ENCODE assay signal across 8 mouse cellular contexts in the genomic region with DNA sequence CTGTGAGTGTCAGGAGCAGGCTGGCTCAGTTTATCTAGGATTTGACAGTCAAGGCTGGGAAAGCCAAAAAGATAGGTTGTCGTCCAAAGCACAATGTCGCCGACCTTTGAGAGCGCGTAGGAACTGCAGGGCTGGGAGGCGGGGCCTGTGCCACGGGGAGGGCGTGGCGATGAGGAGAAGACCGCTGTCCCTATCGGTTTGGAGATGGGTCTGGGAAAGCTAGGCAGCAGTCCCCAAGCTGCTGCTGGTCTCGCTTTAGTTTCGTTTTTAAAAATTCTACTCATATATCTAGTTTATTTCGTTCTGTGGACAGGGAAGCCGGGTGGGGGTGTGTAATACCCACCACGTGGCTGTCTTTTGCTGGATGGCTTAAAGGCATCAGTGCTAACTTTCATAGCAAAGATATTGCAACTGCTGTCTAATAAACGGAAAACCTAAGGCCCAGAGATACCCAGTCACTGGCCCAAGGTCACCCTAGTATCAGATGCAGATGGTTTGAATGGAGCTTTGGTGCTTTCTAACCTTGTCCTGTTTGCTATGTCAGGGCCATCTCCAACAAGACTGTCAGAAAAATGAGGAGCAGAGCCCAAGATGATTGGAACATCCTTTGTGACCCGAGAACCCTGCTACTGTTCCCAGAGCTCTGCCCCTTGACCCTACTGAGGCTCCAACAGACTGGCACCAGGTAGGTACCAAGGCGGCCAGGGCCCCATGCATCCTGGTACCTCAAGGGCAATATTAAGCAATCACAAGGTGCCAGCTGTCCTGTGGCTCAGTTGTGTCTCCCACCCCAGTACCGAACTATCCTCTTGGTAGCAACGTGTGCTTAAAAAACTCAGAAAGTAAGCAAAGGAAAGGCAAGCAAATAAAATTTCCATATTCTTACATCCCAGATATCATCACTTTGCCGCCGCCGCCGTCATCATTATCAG. TPM values are rescaled to one million over a fixed set of nuclear protein-coding genes. Genes with fewer than 3 reads are reported as not detected.
DNase-seq lines count a peak whose midpoint lies in the region; ATAC-seq lines count a peak whose summit lies in the region.

No protein-coding gene starts in this region.

- peak; percentile 85 for DNase-seq in gastrocnemius, postnatal 14 days
- DNase-seq in induced T-regulatory cell, adult 2 months (ENCODE audit: low read depth) = peak; percentile 88
- peak; percentile 55 to 63 for DNase-seq in left cerebral cortex, postnatal 25 days (ENCODE audit: low spot score in 2 of 2)
- peak; percentile 61 for DNase-seq in right cerebral cortex, postnatal 14 days
- DNase-seq in urinary bladder, postnatal 25 days (ENCODE audit: low spot score) = peak; percentile 75

- intact Hi-C loops in gastrocnemius, postnatal 14 days (cut with DNase I; ENCODE audit: low total_unique reads) = loop anchor here (2.0 to 5.0 kb wide), 2 partner anchors 92 to 228 kb away; no protein-coding TSS in a partner anchor
- intact Hi-C loops in left cerebral cortex, postnatal 25 days (cut with DNase I) = loop anchor here (5.0 kb wide), 2 partner anchors 208 to 423 kb away; no protein-coding TSS in a partner anchor

- ATAC-seq in activated CD4-positive, CD25-positive, alpha-beta regulatory T cell, adult 4 months = peak; percentile 79
- ATAC-seq in common myeloid progenitor, adult 5-6 weeks (replicated peaks; ENCODE audit: low read depth, poor library complexity, severe bottlenecking) = peak; percentile 89
- peak; percentile 88 for ATAC-seq in megakaryocyte-erythroid progenitor cell, adult 5-6 weeks (replicated peaks; ENCODE audit: low FRiP score, low TSS enrichment, poor library complexity, severe bottlenecking)

RNA-seq across cellular contexts. Expression of gene Kifc5b, which starts 31.6 kb away (rescaled TPM):
- polyA plus RNA-seq in activated CD4-positive, CD25-positive, alpha-beta regulatory T cell, adult 4 months (2017; shearing (Covaris generic)) = 1 to 10 TPM; 2.0 to 4.5 TPM
- 11.9 and 16.7 TPM in 2 replicates for total RNA-seq in common myeloid progenitor, adult 5-6 weeks (2017)
- 1 to 10 TPM in 1 of 2 experiments, under 1 TPM in 1; 1.00 to 1.0 TPM for total RNA-seq in gastrocnemius, postnatal 14 days (2021)
- total RNA-seq in left cerebral cortex, postnatal 25 days (2021) = 1 to 10 TPM; 3.1 to 3.9 TPM
- 15.6 and 19.6 TPM in 2 replicates for total RNA-seq in megakaryocyte-erythroid progenitor cell, adult 5-6 weeks (2014; fragmentation: Nextera tagmentation)
- 9.1 and 9.7 TPM in 2 replicates for total RNA-seq in megakaryocyte-erythroid progenitor cell, adult 5-6 weeks (2017)

RNA-seq across cellular contexts. Expression of gene Nkx2-5, which starts 40.5 kb away (rescaled TPM):
- not detected for polyA plus RNA-seq in activated CD4-positive, CD25-positive, alpha-beta regulatory T cell, adult 4 months (2017; shearing (Covaris generic))
- total RNA-seq in common myeloid progenitor, adult 5-6 weeks (2017) = not detected in 2 replicates
- total RNA-seq in gastrocnemius, postnatal 14 days (2021) = not detected
- not detected for total RNA-seq in left cerebral cortex, postnatal 25 days (2021)
- not detected in 2 replicates for total RNA-seq in megakaryocyte-erythroid progenitor cell, adult 5-6 weeks (2014; fragmentation: Nextera tagmentation)
- total RNA-seq in megakaryocyte-erythroid progenitor cell, adult 5-6 weeks (2017) = not detected in 2 replicates

RNA-seq across cellular contexts. Expression of gene Phf1, which starts 47.6 kb away (rescaled TPM):
- polyA plus RNA-seq in activated CD4-positive, CD25-positive, alpha-beta regulatory T cell, adult 4 months (2017; shearing (Covaris generic)) = 10 to 100 TPM; 10.4 to 13.5 TPM
- total RNA-seq in common myeloid progenitor, adult 5-6 weeks (2017) = 3.2 and 3.3 TPM in 2 replicates
- 1 to 10 TPM; 4.1 TPM for total RNA-seq in gastrocnemius, postnatal 14 days (2021)
- total RNA-seq in left cerebral cortex, postnatal 25 days (2021) = 10 to 100 TPM; 24.8 to 25.0 TPM
- 8.2 and 11.6 TPM in 2 replicates for total RNA-seq in megakaryocyte-erythroid progenitor cell, adult 5-6 weeks (2014; fragmentation: Nextera tagmentation)
- 2.2 and 2.8 TPM in 2 replicates for total RNA-seq in megakaryocyte-erythroid progenitor cell, adult 5-6 weeks (2017)

RNA-seq across cellular contexts. Expression of gene Cuta, which starts 54.1 kb away (rescaled TPM):
- polyA plus RNA-seq in activated CD4-positive, CD25-positive, alpha-beta regulatory T cell, adult 4 months (2017; shearing (Covaris generic)) = 100 to 1,000 TPM; 147 to 198 TPM
- total RNA-seq in common myeloid progenitor, adult 5-6 weeks (2017) = 58.4 and 70.4 TPM in 2 replicates
- 100 to 1,000 TPM in 1 of 2 experiments, 10 to 100 TPM in 1; 87.0 to 102 TPM for total RNA-seq in gastrocnemius, postnatal 14 days (2021)
- 100 to 1,000 TPM; 111 to 123 TPM for total RNA-seq in left cerebral cortex, postnatal 25 days (2021)
- 154 and 184 TPM in 2 replicates for total RNA-seq in megakaryocyte-erythroid progenitor cell, adult 5-6 weeks (2014; fragmentation: Nextera tagmentation)
- total RNA-seq in megakaryocyte-erythroid progenitor cell, adult 5-6 weeks (2017) = 55.2 and 93.0 TPM in 2 replicates

RNA-seq across cellular contexts. Expression of gene Syngap1, which starts 55.8 kb away (rescaled TPM):
- not detected for polyA plus RNA-seq in activated CD4-positive, CD25-positive, alpha-beta regulatory T cell, adult 4 months (2017; shearing (Covaris generic))
- 9.1 and 14.7 TPM in 2 replicates for total RNA-seq in common myeloid progenitor, adult 5-6 weeks (2017)
- total RNA-seq in gastrocnemius, postnatal 14 days (2021) = 1 to 10 TPM; 5.8 to 6.1 TPM
- 100 to 1,000 TPM; 492 TPM for total RNA-seq in left cerebral cortex, postnatal 25 days (2021)
- total RNA-seq in megakaryocyte-erythroid progenitor cell, adult 5-6 weeks (2014; fragmentation: Nextera tagmentation) = 18.2 and 33.6 TPM in 2 replicates
- total RNA-seq in megakaryocyte-erythroid progenitor cell, adult 5-6 weeks (2017) = 7.7 and 9.1 TPM in 2 replicates

Comparison
In these comparisons a context has a peak if more than half of its experiments do, and no peak if none do; other contexts are left out.
1. Peak in every context shown above with its lines: DNase-seq and ATAC-seq.